Comparison of ENCODE assay signal across 19 mouse cellular contexts in the genomic region with DNA sequence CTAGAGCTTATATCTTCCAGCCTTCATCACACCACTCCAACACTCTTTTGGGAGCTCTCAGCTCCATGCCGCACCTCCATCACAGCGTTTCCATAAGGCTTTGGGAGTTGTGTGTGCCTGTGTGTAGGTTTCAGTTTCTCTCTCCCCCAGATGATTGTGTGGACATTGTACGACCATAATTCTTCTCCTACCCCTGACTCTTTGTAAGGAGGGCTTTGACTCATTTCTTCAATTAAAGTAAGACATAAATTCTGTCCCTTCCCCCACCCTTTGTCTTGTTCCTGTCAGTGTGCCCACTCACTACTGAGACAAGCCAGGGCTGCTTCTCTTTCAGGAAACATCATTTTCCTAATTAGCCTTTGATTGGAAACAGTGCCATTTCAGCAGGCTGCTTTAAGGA. TPM values are rescaled to one million over a fixed set of nuclear protein-coding genes. Genes with fewer than 3 reads are reported as not detected.
DNase-seq lines count a peak whose midpoint lies in the region; ATAC-seq lines count a peak whose summit lies in the region.
"Had no signal": no experiment of that assay in that cellular context is flagged by ENCODE, and none has a peak within 500 bp of the region (broad histone marks: within the 10 kb centered on the region; RNA-seq: fewer than 3 reads in every experiment).

No protein-coding gene starts in this region.

- peak; percentile 62; the same call in 1 of the 2 replicates for ATAC-seq in kidney, embryonic 14.5 days (ENCODE audit: low FRiP score, low TSS enrichment)
- ATAC-seq: hindbrain, embryonic 16.5 days had no signal

- no peaks in the 10 kb centered on the region for H3K9me3 ChIP-seq in kidney, embryonic 14.5 days (ENCODE audit: control insufficient read depth, low read length)
- H3K9me3 ChIP-seq: embryonic facial prominence, embryonic 15.5 days; forebrain, embryonic 10.5 days; heart, embryonic 13.5 days had no signal

- H3K4me1 ChIP-seq in kidney, embryonic 14.5 days (ENCODE audit: control insufficient read depth, insufficient read depth, low read length), result no peaks in the 10 kb centered on the region
- H3K4me1 ChIP-seq: embryonic facial prominence, embryonic 15.5 days; forebrain, embryonic 10.5 days; heart, embryonic 13.5 days had no signal

- 49% methylated on average over 3 of the region's 3 CpGs for WGBS in kidney, embryonic 14.5 days

- H3K4me3 ChIP-seq in kidney, embryonic 14.5 days (ENCODE audit: low read length), result no peak overlapping the region
- H3K4me3 ChIP-seq: embryonic facial prominence, embryonic 15.5 days; erythroblast, embryonic 14.5 days; forebrain, embryonic 10.5 days; heart, embryonic 13.5 days had no signal

- peaks cover 3% of the 10 kb centered on the region; the same call in 1 of the 2 replicates for H3K27me3 ChIP-seq in kidney, embryonic 14.5 days (ENCODE audit: control insufficient read depth, insufficient read depth, low read length)

- H3K9ac ChIP-seq in kidney, embryonic 14.5 days (ENCODE audit: low read depth, low read length), result no peak overlapping the region
- H3K9ac ChIP-seq: embryonic facial prominence, embryonic 15.5 days; heart, embryonic 13.5 days had no signal

- no peak overlapping the region for H3K4me2 ChIP-seq in kidney, embryonic 14.5 days (replicated peaks; ENCODE audit: low read depth, low read length)
- H3K4me2 ChIP-seq: embryonic facial prominence, embryonic 15.5 days; heart, embryonic 13.5 days had no signal

- no peak overlapping the region for H3K27ac ChIP-seq in kidney, embryonic 14.5 days (ENCODE audit: low read depth, low read length)
- H3K27ac ChIP-seq: embryonic facial prominence, embryonic 15.5 days; forebrain, embryonic 10.5 days; heart, embryonic 13.5 days had no signal

- peak; percentile 19 for DNase-seq in embryo, embryonic 11 days
- no peak for DNase-seq in embryo, embryonic 10 days (ENCODE audit: low spot score)
- DNase-seq in kidney, postnatal 36 days, result no peak
- DNase-seq in forelimb bud, embryonic 11.5 days (ENCODE audit: low read depth, low spot score), result peak; percentile 63
- DNase-seq in urinary bladder, adult 18-20 months (ENCODE audit: low spot score in 2 of 2), result no peak
- no peak for DNase-seq in urinary bladder, postnatal 14 days (ENCODE audit: low spot score)
- DNase-seq: adrenal gland, postnatal 14 days; cerebellum, adult 18-20 months; cerebellum, adult 9-11 months; cerebellum, postnatal 36 days; gastrocnemius, postnatal 36 days; heart, adult 11 months; heart, postnatal 36 days had no signal

- no peaks in the 10 kb centered on the region for H3K36me3 ChIP-seq in kidney, embryonic 14.5 days (ENCODE audit: control insufficient read depth, insufficient read depth, low read length)
- H3K36me3 ChIP-seq: embryonic facial prominence, embryonic 15.5 days; forebrain, embryonic 10.5 days; heart, embryonic 13.5 days had no signal

RNA-seq across cellular contexts. Expression of gene Capn6, which starts 24.1 kb away (rescaled TPM):
- polyA plus RNA-seq in kidney, embryonic 14.5 days (2014; fragmentation: Nextera tagmentation; extraction: Ambion mirVana), result 177 and 204 TPM in 2 replicates
- polyA plus RNA-seq: erythroblast, embryonic 14.5 days had no signal

Comparison
In these comparisons a context has a peak if more than half of its experiments do, and no peak if none do; other contexts are left out.
1. DNase-seq: peak in embryo, embryonic 11 days (single experiment) and forelimb bud, embryonic 11.5 days (single experiment); none in embryo, embryonic 10 days (single experiment), kidney, postnatal 36 days (0 of 2), urinary bladder, adult 18-20 months (0 of 2) and urinary bladder, postnatal 14 days (single experiment).